Mouse (Mus musculus): ENCODE results near the gene Hapln2. TPM values are rescaled to one million over a fixed set of nuclear protein-coding genes. Genes with fewer than 3 reads are reported as not detected.

Gene Hapln2
- total RNA-seq, 2 experiments from 2014 or later = not detected

DNA sequence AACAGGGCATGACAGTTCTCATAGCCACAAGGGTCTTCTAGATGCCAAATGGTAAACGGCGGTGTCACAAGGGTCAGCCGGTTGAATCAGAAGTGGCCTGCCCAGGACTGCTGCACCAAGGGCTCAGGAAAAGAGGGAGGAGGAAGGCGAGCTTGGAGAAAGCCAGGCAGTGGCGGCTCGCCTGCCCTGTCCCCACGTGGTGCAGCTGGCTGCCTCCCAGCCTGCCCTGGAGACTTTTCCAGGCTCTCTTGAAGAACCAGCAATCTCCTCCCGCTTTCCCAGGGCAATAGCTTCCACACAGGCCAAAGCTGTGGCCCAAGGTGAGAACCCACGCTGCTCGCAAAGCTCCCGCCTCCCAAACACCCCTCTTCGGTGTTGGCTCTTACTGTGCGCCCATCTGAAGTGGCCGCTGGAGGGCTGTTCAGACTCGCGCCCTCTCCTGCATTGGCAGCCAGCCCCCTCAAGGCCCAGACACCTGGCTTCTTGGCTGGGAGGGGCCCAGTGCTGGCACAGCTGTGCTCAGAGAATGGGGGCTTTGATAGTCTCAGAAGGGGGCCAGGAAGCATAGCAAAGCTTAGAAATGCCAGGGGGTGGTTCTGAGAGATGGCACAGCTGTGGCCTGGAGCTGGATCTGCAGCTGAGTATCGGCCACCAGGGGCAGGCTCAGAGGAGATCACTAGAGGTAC lies 24.9 kb downstream of the Hapln2 start:
- no peak for DNase-seq

DNA sequence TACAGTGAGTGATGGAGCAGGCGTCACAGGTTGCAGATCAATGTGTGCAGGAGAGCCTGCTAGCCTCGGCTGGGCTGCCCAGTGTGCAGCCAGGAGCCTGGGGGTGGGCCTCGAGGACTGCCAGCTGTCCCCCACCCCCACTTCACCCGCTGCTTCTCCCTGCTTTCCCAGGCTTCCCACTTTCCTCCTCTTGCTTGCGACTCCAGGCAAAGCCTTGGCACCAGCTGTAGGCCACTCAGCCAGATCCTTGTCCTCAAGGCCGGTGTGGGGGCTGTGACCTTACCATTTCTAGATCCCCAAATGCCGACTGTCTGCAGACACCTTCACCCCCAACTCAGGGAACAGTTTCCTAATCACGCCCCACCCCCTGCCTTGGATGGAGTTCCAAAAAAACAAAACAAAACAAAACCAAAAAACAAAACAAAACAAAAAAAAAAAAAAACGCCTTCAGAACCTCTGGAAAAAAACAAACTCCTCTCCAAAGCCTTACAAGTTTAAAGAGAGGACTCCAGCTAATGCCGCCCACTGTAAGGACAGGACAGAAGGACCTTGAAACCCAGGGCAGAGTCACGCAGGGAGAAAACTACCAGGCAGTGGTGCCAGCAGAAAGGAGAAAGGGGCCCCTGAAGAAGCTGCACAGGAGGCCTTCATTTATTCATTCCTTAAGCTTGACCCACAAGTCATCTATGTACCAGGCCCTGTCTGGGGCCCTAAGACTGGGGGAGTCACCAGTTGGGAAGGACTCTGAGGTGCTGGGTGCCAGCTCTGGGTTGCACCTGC lies 26.4 kb downstream of the Hapln2 start:
- DNase-seq = no peak

DNA sequence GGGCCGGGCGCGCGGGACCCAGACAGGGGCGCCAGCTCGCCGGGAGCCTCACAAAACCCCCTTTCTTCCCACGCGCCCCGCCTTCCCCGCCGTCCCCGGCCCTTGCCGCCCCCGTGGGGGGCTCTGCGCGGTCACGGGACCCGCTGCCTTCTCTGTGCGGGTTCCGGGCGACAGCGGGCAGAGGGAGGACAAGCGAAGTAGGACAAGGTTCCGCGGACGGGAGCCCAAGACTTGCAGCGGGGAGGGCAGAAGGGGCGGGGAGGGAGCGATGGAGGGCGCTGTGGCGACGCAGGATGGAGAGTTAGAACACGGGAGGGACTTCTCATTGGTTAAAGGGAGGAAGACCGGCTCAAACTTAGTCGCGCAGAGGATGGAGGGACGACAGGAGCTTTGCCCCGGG lies 27.2 kb downstream of the Hapln2 start, which contains the start of gene Bcan:
Gene Bcan (minus strand): TSS at position 50 of the 400 bp plus-strand sequence.
- no peak for DNase-seq

DNA sequence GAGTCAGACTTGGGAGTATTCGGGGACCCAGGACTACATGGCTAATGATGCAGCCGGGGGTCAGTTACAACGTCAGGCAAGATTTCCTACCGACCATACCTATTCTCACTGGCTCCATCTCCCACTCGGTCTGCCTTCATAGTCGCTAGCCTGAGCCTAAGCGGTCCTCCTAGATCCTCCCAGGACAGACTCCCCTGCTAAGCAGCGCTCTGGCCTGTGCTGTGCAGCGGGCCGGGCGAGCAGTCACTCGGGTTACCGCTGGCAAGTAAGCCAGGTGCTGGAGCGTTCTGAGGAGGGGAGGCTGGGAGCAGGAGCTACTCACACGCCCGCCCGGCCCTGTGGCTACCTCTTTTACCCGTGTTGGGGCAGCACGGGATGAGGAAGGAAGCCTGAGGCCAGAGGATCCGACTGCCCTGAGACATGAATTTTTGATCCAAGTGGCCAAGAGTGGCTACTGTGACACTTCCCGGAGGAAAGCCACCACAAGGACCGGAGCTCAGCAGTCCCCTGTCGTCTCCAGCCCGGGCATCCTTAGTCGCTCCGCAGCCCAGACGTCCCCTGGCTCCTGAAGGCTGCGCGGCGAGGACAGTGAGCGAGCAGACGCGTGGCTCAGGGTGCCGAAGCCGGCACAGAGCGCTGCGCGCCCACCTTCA lies 28.0 kb downstream of the Hapln2 start:
- DNase-seq = no peak

DNA sequence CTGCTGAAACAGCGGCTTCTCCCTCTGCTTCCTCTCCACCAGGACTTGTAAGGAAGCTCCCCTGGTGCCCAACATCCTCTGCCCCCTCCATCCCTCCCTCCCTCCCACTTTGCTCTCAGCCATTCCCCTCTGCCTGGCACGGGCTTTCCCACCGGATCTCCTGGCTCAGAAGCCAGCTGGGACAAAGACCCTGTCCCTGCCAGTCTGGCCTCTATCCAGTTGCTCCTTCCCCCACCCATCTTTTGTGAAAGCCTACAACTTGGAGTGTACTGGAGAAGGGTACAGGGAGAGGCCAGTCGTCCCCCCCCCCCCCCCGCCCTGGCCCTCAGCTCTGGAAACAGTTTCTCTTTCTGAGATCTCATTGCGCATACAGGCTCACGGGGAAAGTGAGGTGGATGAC lies 28.6 kb downstream of the Hapln2 start:
- DNase-seq = no peak

DNA sequence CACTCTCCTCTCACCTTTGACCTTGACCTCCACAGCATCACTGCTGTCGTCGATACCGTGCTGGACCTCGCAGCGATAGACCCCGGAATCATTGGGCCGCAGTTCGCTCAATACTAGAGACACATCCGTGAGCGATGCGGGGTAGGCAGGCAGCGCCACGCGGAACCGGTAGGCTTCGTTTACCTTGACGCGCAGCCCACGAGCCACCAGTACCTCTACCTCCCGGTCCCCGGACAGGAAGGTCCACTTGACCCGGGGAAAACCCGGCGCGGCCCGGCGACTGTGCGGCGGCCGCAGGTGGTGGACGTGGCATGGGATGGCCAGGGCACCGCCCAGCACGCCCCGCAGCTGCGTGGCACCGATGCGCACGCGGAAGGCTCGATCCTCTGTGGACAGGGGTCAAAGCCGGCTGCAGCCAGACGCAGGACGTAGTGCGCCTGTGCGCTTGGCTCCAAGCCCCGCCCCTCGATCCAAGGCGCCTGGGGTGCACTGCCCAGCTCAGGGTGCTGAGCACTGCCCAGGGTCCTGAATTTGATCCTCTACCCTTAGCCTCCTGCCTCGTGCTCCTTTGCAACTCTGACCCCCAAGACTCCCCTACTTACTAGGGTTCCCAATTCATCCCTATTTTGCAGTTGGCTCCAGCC lies 30.3 kb downstream of the Hapln2 start:
- DNase-seq = peak; percentile 53

DNA sequence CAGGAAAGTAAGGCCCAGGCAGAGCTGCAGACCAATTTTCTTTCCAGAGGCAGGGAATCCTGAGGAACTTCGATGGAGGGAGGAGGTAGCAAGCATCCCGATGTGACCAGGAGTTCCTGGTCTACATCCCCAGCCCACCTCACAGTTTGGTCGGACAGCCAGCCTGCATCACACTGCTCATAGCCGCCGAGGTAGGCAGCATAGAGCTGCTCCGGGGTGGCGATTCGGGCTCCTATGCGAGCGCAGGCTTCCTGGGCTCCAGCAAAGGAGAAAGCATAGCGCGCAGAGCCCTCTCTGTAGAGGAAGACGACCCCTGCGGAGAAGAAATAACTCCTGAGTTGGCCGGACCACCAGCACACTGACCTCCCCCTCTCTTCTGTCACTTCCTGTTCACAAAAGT lies 31.0 kb downstream of the Hapln2 start:
- no peak for DNase-seq

DNA sequence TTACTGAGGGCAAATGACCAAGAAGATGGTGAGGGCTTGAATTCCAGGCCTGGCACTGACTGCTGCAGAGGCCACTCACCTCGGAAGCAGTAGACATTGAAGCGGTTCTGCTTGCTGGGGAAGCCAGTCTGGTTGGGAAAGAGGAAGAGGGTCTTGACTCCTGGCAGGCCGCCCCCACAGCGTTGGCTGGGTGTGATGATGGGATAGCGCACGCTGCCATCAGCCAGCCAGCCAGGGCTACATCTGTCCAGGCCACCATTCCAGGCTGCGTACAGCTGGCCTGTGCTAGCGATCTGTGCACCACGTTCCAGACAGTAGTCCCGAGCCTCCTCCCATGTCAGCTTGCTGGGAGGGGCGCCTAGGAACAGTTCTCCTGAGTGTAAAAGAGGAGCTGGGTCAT lies 32.1 kb downstream of the Hapln2 start:
- no peak for DNase-seq

DNA sequence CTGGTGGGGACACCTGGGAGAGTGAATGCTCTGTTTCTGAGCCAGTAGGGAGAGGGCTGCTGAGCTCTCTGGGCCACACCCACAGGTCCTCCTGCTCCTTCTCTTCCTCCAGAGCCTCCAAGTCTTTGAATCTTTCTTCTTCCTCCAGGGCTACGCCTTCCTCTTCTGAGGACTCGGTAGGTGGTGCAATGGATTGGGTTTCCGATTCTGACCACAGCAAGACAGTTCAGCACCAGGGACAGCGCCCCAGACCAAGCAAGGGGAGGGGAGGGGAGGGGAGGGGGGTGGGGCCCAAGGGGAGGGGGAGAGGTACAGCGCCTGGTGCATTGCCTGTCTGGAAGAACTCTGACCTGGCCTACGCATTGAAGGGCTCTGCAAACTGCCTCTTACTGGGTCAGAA lies 33.9 kb downstream of the Hapln2 start:
- DNase-seq = peak; percentile 73

DNA sequence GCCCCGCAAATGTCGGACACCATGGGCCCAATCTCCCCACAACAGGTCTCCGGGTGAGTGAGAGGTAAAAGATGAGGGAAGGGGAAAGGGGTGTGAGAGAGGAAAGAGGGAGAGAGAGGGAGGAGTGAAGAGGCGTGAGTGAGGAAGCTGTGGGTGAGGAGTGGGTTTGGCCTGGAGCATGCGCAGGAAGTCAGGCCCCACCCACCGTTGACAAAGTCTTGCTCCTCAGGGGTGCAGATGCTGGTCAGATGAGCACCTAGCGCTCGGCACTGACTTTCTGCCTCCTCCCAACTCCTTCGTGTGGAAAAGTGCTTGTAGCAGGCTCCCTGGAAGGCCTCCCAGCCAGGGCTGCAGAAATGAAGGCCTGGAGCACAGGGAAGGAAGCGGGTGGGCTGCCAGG lies 37.4 kb downstream of the Hapln2 start:
- DNase-seq = no peak

DNA sequence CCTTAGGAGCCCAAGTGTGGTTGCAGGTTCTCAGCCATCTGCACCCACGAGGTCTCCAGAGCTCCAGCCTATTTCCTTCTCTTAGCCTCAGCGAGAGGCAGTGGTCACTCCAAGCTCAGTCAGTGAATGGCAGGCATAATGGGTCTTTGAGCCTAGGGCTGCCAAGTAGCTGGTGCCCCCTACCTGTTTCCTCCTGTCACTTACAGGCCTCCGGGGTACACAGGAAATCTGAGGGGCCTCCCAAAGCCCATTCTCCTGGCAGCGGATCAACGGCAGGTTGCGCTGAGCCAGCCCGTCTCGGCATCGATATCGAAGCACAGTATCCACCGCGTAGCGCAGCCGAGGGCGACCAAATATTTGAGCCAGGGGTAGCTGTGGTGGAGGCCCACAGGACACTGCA lies 39.3 kb downstream of the Hapln2 start:
- DNase-seq = no peak

DNA sequence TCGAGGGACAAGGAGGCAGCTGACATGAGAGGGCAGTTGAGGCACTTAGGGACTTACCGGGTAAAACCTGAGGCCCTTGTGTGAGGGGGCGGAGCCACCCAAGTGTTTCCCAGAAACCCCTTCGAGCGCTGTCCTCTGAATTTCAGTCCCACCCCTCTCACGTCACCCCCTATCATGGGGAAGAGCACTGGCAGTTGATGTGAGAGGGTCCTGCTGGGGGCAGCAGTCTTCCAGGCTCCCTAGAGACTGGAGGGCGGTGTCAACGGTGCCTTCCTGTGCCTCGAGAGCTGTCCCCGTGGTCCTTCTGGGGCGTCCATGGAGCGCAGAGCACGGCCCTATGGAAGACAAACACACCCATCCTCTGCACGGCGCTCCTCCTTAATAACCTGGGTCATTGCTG lies 39.8 kb downstream of the Hapln2 start:
- DNase-seq = peak; percentile 29

DNA sequence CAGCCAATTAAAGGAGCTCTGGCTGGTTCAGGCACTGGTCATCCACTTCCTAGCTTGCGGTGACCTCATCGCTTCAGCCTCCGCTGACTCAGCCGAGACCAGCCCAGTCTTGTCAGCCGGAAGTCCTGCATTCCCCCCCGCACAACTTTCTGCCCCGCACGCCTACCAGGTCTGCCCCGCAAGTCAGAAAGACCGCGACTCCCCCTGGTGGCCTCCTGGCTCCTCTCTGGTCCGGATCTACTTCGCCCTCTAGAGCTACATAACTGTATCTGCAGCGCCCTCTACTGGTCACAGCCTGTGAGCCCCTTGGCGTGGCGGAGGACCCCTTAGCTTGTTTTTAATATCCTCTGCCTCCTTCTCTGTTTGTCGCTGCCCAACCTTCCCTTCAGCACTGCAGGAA lies 40.5 kb downstream of the Hapln2 start:
- peak; percentile 99 for DNase-seq

DNA sequence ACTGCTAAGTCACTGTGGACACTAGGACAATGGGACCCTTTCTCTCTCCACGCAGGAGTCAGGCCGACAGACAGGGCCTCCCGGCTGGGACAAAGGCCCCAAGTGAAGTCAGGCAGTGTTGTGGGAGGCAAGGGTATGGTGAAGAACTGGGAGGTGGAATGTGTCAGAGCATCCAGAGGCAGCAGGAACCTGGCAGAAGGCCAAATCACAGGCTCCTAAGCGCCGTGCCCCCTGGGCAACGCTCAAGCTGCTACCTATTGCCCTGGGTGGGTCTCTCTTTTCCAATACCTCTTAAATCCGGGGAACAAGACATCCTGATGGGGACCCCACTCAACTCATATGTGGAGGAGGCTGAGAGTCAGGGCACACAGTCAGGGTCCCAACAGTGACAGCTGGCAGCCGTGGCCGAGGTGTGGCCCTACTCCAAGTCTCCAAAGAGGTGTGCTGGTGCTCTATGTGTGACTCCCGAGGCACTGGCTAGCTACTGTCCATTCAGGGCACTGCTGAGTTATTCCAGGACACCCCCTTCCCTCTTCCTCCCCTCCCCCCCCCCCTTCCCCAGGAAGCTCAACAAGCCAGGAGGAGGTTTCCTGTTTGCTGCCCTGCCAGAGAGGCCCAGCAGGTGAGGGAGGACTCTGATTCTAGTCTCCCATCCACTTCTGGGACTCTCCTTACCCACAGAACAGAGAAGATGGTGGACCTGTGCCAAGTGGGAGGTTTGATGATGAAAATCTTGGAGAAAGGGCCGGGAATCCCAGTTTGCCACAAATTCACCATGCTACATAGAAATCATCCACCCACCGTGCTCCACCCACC lies 41.7 kb downstream of the Hapln2 start:
- DNase-seq = peak; percentile 59

DNA sequence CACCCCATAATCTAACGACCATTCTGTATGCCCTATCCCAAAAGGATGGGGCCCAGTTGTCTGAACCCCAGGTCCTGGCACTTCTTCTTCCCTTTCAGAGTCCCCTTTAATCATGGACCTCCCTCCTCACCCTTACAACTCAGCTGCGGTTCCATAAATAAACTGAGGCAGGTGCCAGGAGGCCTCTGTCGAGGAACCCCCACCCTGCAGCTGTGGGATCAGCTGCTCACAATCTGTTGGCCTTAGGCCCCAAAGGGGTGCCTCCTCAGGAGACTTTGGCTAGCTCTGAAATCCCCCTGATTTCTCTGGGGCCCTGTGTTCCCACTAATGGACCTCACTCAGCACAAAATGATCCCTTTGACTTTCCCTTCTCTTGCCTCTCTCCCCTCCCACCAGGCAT lies 43.3 kb downstream of the Hapln2 start:
- DNase-seq = no peak

DNA sequence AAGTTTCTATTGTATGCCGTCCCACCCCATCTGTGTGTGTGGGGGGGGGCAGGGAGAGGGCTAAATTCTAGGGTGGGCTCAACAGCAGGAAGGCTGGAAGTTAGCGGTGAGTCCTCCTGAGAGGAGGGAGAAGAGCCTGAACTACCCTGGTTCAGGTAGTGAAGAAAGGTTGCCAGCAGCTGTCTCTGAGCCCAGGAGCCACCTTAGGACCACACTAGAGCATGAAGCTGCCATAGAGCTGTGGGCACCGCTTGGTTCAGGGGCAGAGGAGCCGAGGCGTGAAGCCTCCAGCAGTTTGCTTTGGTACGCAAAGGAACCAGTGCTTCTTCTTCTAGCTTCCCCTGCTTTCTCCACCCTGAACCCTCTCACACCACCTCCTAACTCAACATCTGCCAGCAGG lies 43.8 kb downstream of the Hapln2 start:
- no peak for DNase-seq

DNA sequence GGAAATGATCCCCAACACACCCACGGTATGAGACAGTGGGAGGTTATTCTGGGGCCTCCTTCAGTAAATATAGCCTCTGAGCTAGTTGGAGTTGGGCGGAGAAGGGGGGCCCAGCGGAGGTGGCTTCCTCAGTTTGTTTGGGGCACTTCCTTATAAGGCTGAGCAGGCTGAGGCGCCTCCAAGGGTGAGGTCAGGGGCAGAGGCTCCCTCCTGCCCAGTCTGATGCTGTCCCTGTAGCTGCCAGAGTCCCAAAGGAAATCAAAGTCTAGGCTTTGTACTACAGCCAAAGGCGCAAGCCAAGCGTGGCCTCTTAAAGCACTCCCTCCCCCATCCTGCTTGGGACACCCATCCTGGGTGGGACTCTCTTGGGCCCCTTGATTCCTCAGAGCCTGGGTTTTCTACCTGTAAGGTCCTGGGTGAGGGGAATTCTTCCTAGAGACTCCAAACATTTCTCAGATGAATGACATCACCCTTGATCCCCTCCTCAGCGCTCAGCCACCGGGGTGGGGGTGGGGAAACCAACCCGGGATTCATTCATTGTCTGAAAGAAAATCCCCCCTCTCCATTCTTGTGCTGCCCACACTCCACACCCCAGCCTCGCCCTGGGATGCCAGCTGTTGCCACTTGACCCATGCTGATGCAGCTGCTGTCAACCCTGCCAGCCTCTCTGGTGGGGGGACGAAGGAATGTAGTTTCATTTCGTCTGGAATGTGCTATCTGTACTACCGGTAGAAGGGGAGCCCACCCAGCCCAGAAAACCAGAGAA lies 44.4 kb downstream of the Hapln2 start:
- peak; percentile 72 for DNase-seq

DNA sequence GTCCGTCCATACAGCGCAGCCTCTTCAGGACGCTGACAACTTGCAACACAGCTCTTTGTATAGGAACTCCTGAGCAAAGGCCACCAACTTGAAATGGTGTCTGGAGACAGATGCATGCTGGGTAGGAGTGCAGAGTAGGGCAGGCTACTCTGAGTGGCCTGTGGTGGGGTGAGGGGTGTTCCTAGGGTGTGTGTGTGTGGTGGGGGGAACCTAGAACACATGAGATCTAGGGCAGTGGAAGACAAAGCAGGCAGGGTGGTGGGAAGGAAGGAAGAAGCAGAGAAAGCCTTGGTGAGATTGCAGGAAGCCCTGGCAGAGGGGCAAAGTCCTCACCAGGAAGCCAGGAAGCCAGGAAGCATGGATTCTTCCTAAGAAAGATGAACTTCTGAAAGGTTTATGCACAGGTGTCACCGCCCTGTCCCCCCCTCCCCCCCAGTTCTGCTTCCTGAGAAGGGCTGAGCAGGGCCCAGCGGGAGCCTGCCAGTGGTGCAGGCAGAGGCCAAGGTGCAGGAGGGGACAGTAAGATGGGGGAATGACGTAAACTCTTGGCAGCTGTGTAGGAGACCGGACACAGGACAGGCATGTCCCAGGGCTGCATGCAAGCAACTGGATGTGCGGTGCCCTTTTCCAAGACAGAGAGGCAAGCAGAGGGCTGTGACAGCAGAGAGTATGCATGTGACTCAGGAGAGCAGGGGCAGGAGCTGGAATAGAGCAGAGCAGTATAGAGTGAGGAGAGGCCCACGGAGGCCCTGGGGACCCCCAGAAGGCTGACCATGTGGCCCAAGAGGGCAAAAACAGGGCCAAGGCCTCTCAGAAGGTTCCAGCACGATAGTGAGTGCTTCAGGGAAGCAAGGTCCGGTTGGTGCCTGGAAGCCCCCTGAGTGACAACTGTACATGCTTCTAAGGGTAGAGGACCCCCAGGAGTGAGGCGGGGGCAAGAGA lies 45.2 kb downstream of the Hapln2 start:
- DNase-seq = peak; percentile 76

DNA sequence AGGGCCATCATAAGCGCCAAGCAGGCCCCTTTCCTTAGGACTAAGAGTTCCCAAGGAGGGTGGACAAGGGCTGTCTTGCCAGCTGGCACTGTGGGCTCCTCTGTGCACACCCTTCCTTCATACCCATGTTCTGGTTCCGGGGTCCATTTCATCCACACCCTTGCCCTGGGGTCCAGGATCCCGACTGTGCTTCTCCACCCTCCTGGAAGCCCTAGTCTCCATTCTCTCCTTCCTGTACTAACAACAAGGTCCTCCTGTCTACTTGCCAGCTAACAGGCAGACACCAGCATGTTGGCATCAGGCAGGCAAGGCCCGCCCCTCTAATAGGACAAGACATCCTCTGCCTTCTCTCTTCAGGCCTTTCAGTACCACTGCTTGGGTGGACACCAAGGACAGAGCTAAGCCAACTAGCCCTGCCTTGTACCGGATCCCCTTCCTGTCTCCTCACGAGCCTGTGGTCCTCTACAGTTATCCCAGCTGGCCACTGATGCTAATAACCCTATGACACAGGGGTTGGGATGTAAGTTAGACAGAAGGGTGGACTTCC lies 46.1 kb downstream of the Hapln2 start:
- no peak for DNase-seq

DNA sequence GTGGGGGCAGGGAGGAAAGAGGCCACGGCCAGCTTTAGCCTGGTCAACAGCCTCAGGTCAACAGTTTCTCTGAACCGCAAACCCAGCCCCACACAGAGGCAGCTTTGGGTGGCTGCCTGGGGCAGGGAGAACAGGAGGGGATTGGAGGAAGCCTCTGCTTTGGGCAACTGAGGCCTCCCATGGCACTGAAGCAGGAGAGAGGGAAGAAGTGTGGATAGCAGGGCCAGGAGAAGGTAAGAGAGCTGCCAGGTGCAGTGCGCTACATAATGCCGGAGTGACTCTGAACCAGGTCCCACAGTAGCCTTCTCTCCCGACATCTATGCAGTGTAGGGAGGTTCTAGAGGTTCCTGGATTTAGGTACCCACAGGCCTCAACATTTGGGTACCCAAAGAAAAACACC lies 46.7 kb downstream of the Hapln2 start:
- DNase-seq = no peak

All from heart, postnatal 4 days (tissue).